Mouse (Mus musculus): ENCODE results near the gene Gm10392.

DNA sequence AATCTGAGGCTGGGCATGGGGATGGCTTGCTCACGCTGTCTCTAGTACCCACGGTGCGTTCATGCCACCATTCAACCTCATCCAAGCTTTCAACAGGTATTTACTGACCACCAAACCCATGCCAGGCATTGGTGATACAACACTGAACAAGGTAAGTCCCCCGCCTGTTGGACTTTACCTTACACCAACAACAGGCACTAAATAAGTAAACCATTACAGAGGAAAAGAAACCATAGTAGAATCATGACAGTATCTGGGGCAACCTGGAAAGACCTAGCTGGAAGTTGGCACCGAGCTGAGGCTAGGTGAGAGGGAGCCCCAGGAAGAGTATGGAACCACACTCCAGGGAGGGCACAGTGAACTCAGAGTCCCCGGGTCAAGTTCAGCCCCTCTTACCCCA is 42.1 kb downstream of the Gm10392 start:
- TF ChIP-seq MAFK (IDR thresholded peaks at IDR 0.05; ENCODE audit: insufficient read depth, low read depth, low read length): no peak
- no peak for TF ChIP-seq HCFC1 (IDR thresholded peaks at IDR 0.05; ENCODE audit: borderline replicate concordance, insufficient read depth, low read length)

All from ES-E14 (cell line).